Mouse (Mus musculus): ENCODE data around the gene Kctd15.

- no peak for TF ChIP-seq GATA1 (IDR thresholded peaks at IDR 0.05; ENCODE audit: borderline replicate concordance, low read length)
- no peak for TF ChIP-seq FLI1 (IDR thresholded peaks at IDR 0.05; ENCODE audit: low read length)
These were observed 14.2 kb upstream of the Kctd15 start for GRCm38 (mm10) chr7:34670778-34671177.

Data from megakaryocyte, embryonic 14.5 days (primary cell).